11 mouse cellular contexts compared by ENCODE assay signal in the genomic region with DNA sequence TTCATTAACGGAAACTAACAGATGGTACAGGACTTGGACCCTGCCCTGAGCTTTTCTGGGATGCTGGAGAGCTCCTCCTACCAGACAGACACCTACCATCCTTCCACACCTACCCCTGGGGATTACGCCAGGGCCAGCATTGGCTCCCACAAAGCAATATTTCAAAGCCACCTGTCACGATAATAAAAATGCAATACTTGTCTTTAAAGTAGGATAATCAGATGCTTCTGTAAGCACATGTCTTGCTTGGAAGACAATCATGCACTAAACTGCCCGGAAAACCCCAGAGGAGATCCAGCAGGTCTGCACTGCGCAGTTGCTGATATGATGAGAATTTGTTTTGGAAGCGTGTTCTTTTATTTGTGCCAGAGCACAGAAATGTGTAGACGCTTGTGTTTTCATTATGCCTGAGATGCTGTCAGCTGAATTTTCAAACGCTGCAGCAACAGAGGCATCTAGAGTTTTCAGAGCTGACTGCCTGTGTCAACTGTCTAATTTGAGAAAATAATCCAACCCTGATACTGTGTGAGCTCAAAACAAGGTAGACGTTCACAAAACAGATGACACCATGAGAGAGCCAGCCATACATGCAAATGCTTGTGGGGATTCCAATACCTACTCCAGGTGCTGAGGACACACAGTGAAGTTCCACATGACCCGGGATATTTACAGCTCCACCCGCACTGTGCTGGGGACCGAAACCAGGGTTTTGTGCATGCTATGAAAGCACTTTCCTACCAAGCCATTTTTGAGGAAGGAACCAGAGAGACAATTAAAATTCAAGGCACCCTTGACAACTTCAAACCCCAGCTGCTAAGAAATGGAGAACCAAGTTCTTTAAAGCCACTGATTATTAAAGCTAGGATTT. TPM values are rescaled to one million over a fixed set of nuclear protein-coding genes. Genes with fewer than 3 reads are reported as not detected.
DNase-seq lines count a peak whose midpoint lies in the region; ATAC-seq and TF ChIP-seq lines count a peak whose summit lies in the region.
"Had no signal": no experiment of that assay in that cellular context is flagged by ENCODE, and none has a peak within 500 bp of the region (broad histone marks: within the 10 kb centered on the region; RNA-seq: fewer than 3 reads in every experiment).

No protein-coding gene starts in this region.

- H3K4me3 ChIP-seq in forebrain, embryonic 14.5 days (ENCODE audit: low read depth, low read length) = no peak overlapping the region
- H3K4me3 ChIP-seq in forebrain, embryonic 10.5 days = no peak overlapping the region
- H3K4me3 ChIP-seq in left cerebral cortex, adult 2 months = no peak overlapping the region
- H3K4me3 ChIP-seq: liver, embryonic 13.5 days had no signal

- H3K36me3 ChIP-seq in forebrain, embryonic 14.5 days (ENCODE audit: control insufficient read depth, insufficient read depth, low read length) = no peaks in the 10 kb centered on the region
- no peaks in the 10 kb centered on the region for H3K36me3 ChIP-seq in forebrain, embryonic 10.5 days (replicated peaks)
- H3K36me3 ChIP-seq: liver, embryonic 13.5 days had no signal

- no peaks in the 10 kb centered on the region for H3K4me1 ChIP-seq in forebrain, embryonic 14.5 days (ENCODE audit: control insufficient read depth, insufficient read depth, low read length)
- 0 out of 2 replicates have a peak, but pooled peaks cover 2% of the 10 kb centered on the region for H3K4me1 ChIP-seq in forebrain, embryonic 10.5 days

- ATAC-seq in forebrain, embryonic 14.5 days = peak; percentile 40; the same call in 1 of the 2 replicates

- no peak overlapping the region for H3K4me2 ChIP-seq in forebrain, embryonic 14.5 days (ENCODE audit: low read length)
- H3K4me2 ChIP-seq: liver, embryonic 13.5 days had no signal

- H3K27ac ChIP-seq in forebrain, embryonic 14.5 days (ENCODE audit: low read depth, low read length) = no peak overlapping the region
- H3K27ac ChIP-seq in forebrain, embryonic 10.5 days = no peak overlapping the region
- H3K27ac ChIP-seq in left cerebral cortex, adult 2 months = no peak overlapping the region
- H3K27ac ChIP-seq: liver, embryonic 13.5 days had no signal

- no peak for TF ChIP-seq CTCF in left cerebral cortex, adult 2 months (IDR thresholded peaks at IDR 0.05)

- DNase-seq in forebrain, embryonic 14.5 days (ENCODE audit: low spot score) = peak; percentile 58
- no peak for DNase-seq in forebrain, embryonic 10.5 days (ENCODE audit: extremely low spot score, low spot score)
- DNase-seq in left cerebral cortex, postnatal 25 days (ENCODE audit: low spot score in 2 of 2) = peak; percentile 7 to 30
- DNase-seq in left cerebral cortex, adult 2 months (ENCODE audit: extremely low spot score in 1 of 2, low spot score in 2 of 2) = no peak
- peak; percentile 33 to 71 for DNase-seq in cerebellum, postnatal 14 days
- DNase-seq in layer of hippocampus, adult 9-11 months = peak; percentile 47
- no peak for DNase-seq in embryo, embryonic 11 days
- DNase-seq in adrenal gland, postnatal 25 days = no peak
- DNase-seq: liver, embryonic 13.5 days; right cerebral cortex, adult 18-20 months; thymus, postnatal 14 days had no signal

- H3K27me3 ChIP-seq in forebrain, embryonic 14.5 days (replicated peaks; ENCODE audit: control insufficient read depth, insufficient read depth, low read length) = no peaks in the 10 kb centered on the region
- H3K27me3 ChIP-seq in forebrain, embryonic 10.5 days (ENCODE audit: poor library complexity, severe bottlenecking) = peaks cover 15% of the 10 kb centered on the region
- H3K27me3 ChIP-seq: liver, embryonic 13.5 days had no signal

- H3K9ac ChIP-seq in forebrain, embryonic 14.5 days (ENCODE audit: low read length) = no peak overlapping the region
- H3K9ac ChIP-seq: liver, embryonic 13.5 days had no signal

- no peaks in the 10 kb centered on the region for H3K9me3 ChIP-seq in forebrain, embryonic 14.5 days (replicated peaks; ENCODE audit: control insufficient read depth, low read length)
- H3K9me3 ChIP-seq in forebrain, embryonic 10.5 days = no peaks in the 10 kb centered on the region
- H3K9me3 ChIP-seq: liver, embryonic 13.5 days had no signal

- intact Hi-C loops in left cerebral cortex, postnatal 25 days (cut with DNase I) = no loop called here
- intact Hi-C loops in left cerebral cortex, adult 2 months (cut with DNase I) = no loop called here

- WGBS in forebrain, embryonic 14.5 days = 77% methylated on average over 12 of the region's 12 CpGs
- WGBS in forebrain, embryonic 10.5 days = 91% methylated on average over 12 of the region's 12 CpGs

RNA-seq across cellular contexts. Expression of a gene that starts 11.4 kb away (rescaled TPM):
- polyA plus RNA-seq in forebrain, embryonic 14.5 days (2014; fragmentation: Nextera tagmentation; extraction: Ambion mirVana) = 0.53 and 0.58 TPM in 2 replicates
- 0.74 and 0.75 TPM in 2 replicates for polyA plus RNA-seq in forebrain, embryonic 10.5 days (2016; fragmentation: Nextera tagmentation; extraction: Ambion mirVana)
- total RNA-seq in left cerebral cortex, postnatal 25 days (2021) = under 1 TPM; 0.69 to 0.87 TPM
- 1 to 10 TPM in 1 of 2 experiments, under 1 TPM in 1; 0.88 to 1.1 TPM for total RNA-seq in left cerebral cortex, adult 2 months (2021)
- total RNA-seq in adrenal gland, postnatal 25 days (2021) = 0.52 and 1.0 TPM in 2 replicates

Comparison
In these comparisons a context has a peak if more than half of its experiments do, and no peak if none do; other contexts are left out.
1. DNase-seq: peak in forebrain, embryonic 14.5 days (single experiment), left cerebral cortex, postnatal 25 days (2 of 2), cerebellum, postnatal 14 days (2 of 2) and layer of hippocampus, adult 9-11 months (single experiment); none in forebrain, embryonic 10.5 days (single experiment), left cerebral cortex, adult 2 months (0 of 2), embryo, embryonic 11 days (single experiment) and adrenal gland, postnatal 25 days (single experiment).